Mouse (Mus musculus): ENCODE results near the gene Fbxo45.
"Not testable (repeated sequence)": the region's sequence is repeated elsewhere in the genome, so short reads cannot be mapped to it uniquely, and the experiment has no call there.

The Fbxo45 gene

GRCm38 (mm10) chr16:32246952-32247370, at the start of gene Fbxo45, which contains the start of gene Wdr53:
Gene Fbxo45 (minus strand): TSS chr16:32247158.
Gene Wdr53 (plus strand): TSS chr16:32247227.
- peak; percentile 97 to 98 for DNase-seq

- DNase-seq, result no peak
These were observed 44.9 kb upstream of the Fbxo45 start for GRCm38 (mm10) chr16:32291821-32292220.

GRCm38 (mm10) chr16:32282608-32283007, 35.6 kb upstream of the Fbxo45 start:
- DNase-seq, result no peak

GRCm38 (mm10) chr16:32280211-32280610, 33.3 kb upstream of the Fbxo45 start:
- no peak for DNase-seq

- no peak for DNase-seq
These were observed 31.4 kb upstream of the Fbxo45 start for GRCm38 (mm10) chr16:32278396-32278795.

GRCm38 (mm10) chr16:32277308-32278256, 30.6 kb upstream of the Fbxo45 start, which contains the start of gene Rnf168:
Gene Rnf168 (plus strand): TSS chr16:32277459.
- DNase-seq, result peak; percentile 80 to 83

- DNase-seq, result no peak
These were observed 28.9 kb upstream of the Fbxo45 start for GRCm38 (mm10) chr16:32275830-32276229.

GRCm38 (mm10) chr16:32275041-32275440, 28.1 kb upstream of the Fbxo45 start:
- DNase-seq, result no peak

- DNase-seq, result no peak
These were observed 26.4 kb upstream of the Fbxo45 start for GRCm38 (mm10) chr16:32273338-32273737.

- DNase-seq, result no peak
These were observed 24.3 kb upstream of the Fbxo45 start, which contains the start of gene Smco1 for GRCm38 (mm10) chr16:32271291-32271690. Gene Smco1 (plus strand): TSS chr16:32271468.

GRCm38 (mm10) chr16:32264225-32264624, 17.3 kb upstream of the Fbxo45 start:
- DNase-seq, result not testable (repeated sequence)

- DNase-seq, result peak; percentile 41 to 45
These were observed 587 bp downstream of the Fbxo45 start for GRCm38 (mm10) chr16:32246351-32246791.

GRCm38 (mm10) chr16:32243901-32244300, 3.1 kb downstream of the Fbxo45 start:
- DNase-seq, result no peak

- DNase-seq, result no peak
These were observed 7.3 kb downstream of the Fbxo45 start for GRCm38 (mm10) chr16:32239428-32240312.

- DNase-seq, result no peak
These were observed 8.9 kb downstream of the Fbxo45 start for GRCm38 (mm10) chr16:32237930-32238680.

GRCm38 (mm10) chr16:32232050-32232449, 14.9 kb downstream of the Fbxo45 start:
- DNase-seq, result not testable (repeated sequence)

GRCm38 (mm10) chr16:32222399-32222798, 24.6 kb downstream of the Fbxo45 start:
- DNase-seq, result no peak

- DNase-seq, result no peak
These were observed 25.2 kb downstream of the Fbxo45 start for GRCm38 (mm10) chr16:32221803-32222202.

- no peak for DNase-seq
These were observed 32.0 kb downstream of the Fbxo45 start for GRCm38 (mm10) chr16:32214804-32215576.

GRCm38 (mm10) chr16:32214156-32214555, 32.8 kb downstream of the Fbxo45 start:
- no peak for DNase-seq

- DNase-seq, result no peak
These were observed 42.1 kb downstream of the Fbxo45 start for GRCm38 (mm10) chr16:32204902-32205301.

All from thymus, adult 18-20 months (tissue).